Mouse (Mus musculus) adrenal gland, postnatal 14 days (tissue): ENCODE measurements at regions not wholly inside any gene's neighbourhood (a gene's known extent, or its start where the extent isn't known, plus 50 kb on each side); places are given as distances from the start of the nearest gene placed in this dataset.
A peak's percentile ranks its signal among the peaks of the same experiment; 100 is the strongest.

ENCODE experiments used
- DNase-seq: peaks from one replicate; pipeline ENCODE4 v3.0.0; 2021; ENCODE audit warnings: mixed read lengths

DNA sequence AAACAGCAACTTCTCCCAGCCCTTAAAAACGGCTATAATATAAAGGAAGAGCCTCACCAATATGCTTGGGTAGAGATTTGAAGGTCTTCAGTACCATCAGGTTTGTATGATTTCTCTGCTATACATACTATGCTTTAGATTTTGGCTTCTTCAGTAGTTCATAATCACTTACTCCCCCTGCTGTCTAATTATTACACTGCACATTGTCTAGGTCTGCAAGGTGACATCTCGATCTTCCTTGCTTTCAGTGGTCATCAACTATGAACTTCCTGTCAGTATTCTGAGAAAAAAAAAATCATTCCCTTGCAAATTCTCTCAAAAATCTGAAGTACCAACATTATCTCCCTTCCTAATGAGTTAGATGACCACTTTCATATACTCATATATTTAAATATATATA, 225.4 kb upstream of the Galnt5 start:
- no peak for DNase-seq

GRCm38 (mm10) chr2:57776154-57776553, 221.5 kb upstream of the Galnt5 start:
- no peak for DNase-seq

DNA sequence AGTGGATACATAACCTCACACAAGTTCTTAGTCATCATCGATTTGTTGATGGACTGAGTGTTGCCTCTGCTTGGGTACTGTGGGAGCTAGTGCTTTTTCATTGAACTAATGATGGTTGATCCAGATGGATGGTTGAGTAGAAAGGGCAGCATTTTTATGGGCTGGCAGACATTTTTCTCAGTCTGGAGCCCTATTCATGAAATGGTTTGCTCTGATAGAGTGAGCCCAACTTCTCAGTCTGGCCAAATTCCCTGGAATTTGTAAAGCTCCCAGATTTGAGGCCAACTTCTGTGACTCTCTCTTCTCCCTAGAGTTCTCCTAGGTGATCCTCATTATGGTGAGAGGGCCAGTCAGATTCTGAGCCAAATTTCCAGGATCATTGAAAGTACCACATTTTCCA, 216.8 kb upstream of the Galnt5 start:
- DNase-seq: no peak

GRCm38 (mm10) chr2:57793519-57794296, 204.0 kb upstream of the Galnt5 start:
- no peak for DNase-seq

GRCm38 (mm10) chr2:57799279-57799678, 198.4 kb upstream of the Galnt5 start:
- no peak for DNase-seq

DNA sequence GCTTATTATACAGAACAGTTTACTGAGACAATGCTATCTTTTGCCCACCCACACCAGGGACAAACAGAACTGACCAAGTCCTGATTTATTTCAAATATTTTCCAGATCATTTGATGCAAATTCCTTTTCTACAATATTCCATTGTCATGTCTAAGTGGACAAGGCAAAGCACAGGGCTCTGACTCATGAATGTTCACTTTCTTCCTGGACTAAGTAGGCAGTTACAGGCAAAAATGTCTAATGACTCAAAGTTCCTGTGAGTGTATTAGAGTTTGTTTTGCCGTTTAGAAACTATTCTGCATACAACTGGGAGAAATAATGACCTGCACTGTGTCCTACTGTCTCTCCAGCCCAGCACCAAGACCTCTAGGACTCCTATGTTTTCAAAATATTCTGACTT, 189.8 kb upstream of the Galnt5 start:
- DNase-seq: no peak

GRCm38 (mm10) chr2:57812996-57813395, 184.7 kb upstream of the Galnt5 start:
- DNase-seq: no peak

GRCm38 (mm10) chr2:57820343-57820742, 177.3 kb upstream of the Galnt5 start:
- no peak for DNase-seq

- DNase-seq: no peak
Measured at GRCm38 (mm10) chr2:57820923-57821322, 176.8 kb upstream of the Galnt5 start.

- DNase-seq: no peak
Measured at GRCm38 (mm10) chr2:57828284-57828683, 169.4 kb upstream of the Galnt5 start.

GRCm38 (mm10) chr2:57832565-57833355, 164.9 kb upstream of the Galnt5 start:
- peak; percentile 70 for DNase-seq

- peak; percentile 21 for DNase-seq
Measured at GRCm38 (mm10) chr2:57845135-57845534, 152.5 kb upstream of the Galnt5 start.

GRCm38 (mm10) chr2:57847707-57848106, 150.0 kb upstream of the Galnt5 start:
- no peak for DNase-seq

DNA sequence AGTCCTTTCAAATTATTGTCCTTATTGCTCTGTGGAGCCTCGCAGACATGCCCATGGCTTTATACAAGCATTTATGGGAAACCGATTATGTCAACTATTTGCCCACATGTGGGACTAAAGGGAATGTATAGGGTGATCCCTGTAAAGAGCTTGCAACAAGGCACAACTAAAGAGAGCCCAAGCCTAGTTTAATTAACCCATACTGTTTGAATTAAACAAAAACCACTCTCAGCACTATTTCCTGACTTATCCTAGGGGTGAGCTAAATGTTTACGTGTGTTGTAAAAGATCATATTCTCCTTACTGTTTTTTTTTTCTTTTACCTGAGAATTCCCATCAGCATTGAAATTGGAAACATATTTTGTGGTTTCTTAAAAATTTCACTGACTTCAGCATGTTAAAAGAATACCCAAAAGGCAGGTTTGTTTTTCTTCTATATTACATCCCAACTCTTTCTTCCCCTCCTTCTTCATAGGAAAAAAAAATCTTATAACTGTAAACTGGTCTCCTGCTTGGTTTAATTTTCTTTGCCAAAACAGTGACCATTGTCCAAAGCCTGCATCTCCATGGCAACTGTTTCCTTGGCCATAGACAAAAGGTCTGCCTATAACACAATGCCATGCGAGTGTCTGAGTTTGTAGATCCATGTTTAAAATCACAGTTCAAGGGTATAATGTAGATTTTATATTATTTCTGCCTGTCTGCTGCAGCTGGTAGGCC, 148.2 kb upstream of the Galnt5 start:
- DNase-seq: no peak

DNA sequence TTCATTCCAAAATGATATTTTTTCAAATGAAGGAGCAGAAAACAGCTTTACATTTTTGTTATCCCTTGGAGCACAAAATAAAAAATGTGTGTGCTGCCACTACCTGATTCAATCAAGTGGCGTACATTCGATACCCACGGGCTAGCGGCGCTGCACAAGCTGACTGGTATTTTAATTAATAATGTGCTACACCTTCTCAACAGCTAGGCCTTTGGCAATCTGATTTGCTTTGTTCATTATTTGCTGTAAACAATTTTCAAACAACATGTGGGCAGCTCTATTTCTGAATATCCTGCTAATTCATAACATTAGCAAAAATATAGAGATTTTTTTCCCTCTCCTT, 147.7 kb upstream of the Galnt5 start:
- DNase-seq: no peak

DNA sequence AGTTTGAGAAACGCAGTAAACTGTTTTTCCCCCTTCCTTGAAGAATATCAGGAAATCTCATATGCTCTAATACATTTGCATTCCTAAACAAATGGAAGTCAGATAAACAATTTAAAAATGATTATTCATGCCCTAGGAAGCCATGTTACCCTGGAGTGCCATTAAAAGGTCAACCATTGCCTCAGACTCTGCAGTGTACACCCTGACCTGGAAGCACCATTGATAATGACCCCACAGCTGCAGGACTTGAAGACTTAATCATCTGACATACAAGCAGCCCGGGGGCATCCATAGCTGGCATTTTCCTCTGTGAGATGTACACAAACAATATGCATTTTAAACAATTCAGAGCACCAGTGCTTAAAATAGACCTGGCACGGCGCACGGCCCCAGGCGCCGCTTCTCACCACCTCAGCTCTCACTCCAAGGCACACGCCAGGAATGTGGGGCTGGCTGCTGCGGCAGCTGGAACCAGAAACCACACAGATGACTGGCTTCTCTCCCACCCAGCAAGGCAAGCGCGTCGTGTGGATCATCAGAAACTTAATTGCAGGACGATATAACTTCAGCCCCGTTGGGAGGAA, 141.1 kb upstream of the Galnt5 start:
- DNase-seq: no peak

DNA sequence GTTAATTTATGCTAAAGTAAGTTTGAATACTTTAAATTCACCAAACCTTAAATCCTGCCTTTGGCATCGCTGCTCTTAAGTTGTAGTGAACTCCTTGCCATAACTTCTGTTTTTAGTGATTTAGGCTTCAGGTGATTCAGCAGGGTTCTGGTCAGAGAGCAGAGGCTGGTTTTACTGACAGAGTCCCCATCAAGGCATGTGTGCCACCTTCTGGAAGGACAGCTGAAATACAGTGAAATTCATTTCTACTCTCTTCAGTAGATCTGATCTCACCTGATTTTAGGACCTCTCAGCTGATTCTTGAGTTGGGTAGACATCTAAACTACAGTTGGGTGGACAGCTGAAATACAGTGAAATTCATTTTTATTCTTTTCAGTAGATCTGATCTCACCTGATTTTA, 132.4 kb upstream of the Galnt5 start:
- no peak for DNase-seq

DNA sequence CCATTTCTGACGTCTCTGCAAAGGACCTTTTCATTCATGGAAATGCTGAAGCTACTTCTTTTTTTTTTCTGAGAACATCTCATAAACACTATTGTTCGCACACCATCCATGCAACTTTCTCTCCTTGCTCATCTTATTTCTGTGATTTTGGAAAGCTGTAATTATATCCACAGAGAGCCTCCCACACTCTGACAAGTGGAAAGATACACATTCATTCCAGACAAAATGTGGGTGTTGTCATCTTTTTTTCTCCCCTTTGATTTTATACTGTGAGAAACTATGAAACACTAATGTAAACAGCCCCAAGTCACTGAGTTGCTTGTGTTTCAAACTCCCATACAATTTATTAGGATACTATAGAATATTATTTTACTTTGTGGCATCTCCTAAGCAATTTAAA, 129.6 kb upstream of the Galnt5 start:
- DNase-seq: no peak

- no peak for DNase-seq
Measured at GRCm38 (mm10) chr2:57900168-57900567, 97.5 kb upstream of the Galnt5 start.

GRCm38 (mm10) chr2:57900580-57901247, 97.0 kb upstream of the Galnt5 start:
- no peak for DNase-seq

DNA sequence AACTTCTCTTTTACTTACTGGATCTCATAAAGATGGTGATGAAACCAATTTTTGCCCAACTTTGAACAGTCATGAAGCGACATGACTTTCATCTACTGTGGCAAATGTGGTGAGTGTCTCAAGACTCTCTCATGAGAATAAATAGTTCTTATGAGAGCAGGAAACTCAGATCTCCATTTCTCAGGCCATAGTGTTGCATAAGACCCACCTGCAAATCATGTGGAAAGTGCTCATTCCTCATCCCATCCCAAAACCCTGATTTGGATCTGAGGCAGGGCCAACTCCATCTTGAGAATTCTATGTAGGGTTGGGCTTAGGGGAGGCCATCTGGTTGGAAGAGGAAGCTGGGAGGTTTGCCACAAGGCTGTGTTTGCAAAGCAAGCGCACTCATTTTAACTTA, 92.5 kb upstream of the Galnt5 start:
- DNase-seq: no peak

DNA sequence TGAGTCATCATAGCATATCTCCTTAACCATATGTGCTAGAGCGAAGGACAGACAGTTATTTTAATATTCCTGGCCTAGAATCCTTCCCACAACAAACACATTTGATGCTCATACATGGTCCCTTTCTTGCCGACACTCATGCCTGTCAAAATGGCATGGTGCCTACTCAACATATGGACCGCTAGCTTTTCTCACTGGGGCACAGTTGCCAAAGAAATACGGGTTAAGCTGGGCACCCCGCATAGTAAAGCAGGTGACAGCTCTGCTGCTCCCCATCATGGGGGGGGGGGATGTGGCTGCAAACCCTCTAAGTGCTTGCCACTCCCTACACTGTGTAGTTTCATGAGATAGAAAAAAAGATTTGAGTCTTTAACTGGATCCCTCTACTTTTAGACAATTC, 90.7 kb upstream of the Galnt5 start:
- no peak for DNase-seq
